Mouse (Mus musculus) erythroblast, embryonic 14.5 days (primary cell): ENCODE results near the gene Thap11.

Experiments
- GATA1 ChIP-seq: IDR thresholded peaks from 2 replicates; pipeline ENCODE4 v1.6.1; 2012; ENCODE audit warnings: low read length, inconsistent platforms, mixed read lengths
- TAL1 ChIP-seq: IDR thresholded peaks from 3 replicates; pipeline ENCODE4 v1.6.1; 2012; ENCODE audit warnings: low read length, inconsistent platforms, mixed read lengths

- TF ChIP-seq TAL1: no peak
- no peak for TF ChIP-seq GATA1
Measured at GRCm38 (mm10) chr8:105846678-105847077, 8.3 kb upstream of the Thap11 start.
